Mouse (Mus musculus) neural tube, embryonic 14.5 days (tissue): Measurements from ENCODE around the gene Htatip2. TPM values are rescaled to one million over a fixed set of nuclear protein-coding genes. Genes with fewer than 3 reads are reported as not detected.

Source experiments
- ATAC-seq: fragments of 200-750 bp; cut with Nextera tagmentation; 2 replicates; pipeline ENCODE4 v1.8.0; 2017; ENCODE audit warnings: low read depth, mild to moderate bottlenecking, moderate TSS enrichment, moderate library complexity
- H3K27ac ChIP-seq: fragments of 300-500 bp; sonication (generic); 2 replicates; pipeline ENCODE4 v1.5.1; 2014; ENCODE audit warnings: low read depth, mild to moderate bottlenecking, control low read depth, low read length, moderate library complexity, mixed read lengths
- H3K27me3 ChIP-seq: fragments of 300-500 bp; sonication (generic); 2 replicates; pipeline ENCODE4 v1.6.1; 2014; ENCODE audit warnings: low read length; ENCODE audit not compliant: control insufficient read depth, insufficient read depth
- H3K36me3 ChIP-seq: fragments of 300-500 bp; sonication (generic); 2 replicates; pipeline ENCODE4 v1.6.1; 2014; ENCODE audit warnings: low read length, mixed read lengths; ENCODE audit not compliant: control insufficient read depth, insufficient read depth
- H3K4me1 ChIP-seq: fragments of 300-500 bp; sonication (generic); 2 replicates; pipeline ENCODE4 v1.6.1; 2014; ENCODE audit warnings: low read length; ENCODE audit not compliant: control insufficient read depth, insufficient read depth
- H3K4me2 ChIP-seq: fragments of 300-500 bp; sonication (generic); 2 replicates; pipeline ENCODE4 v1.6.1; 2014; ENCODE audit warnings: mild to moderate bottlenecking, low read depth, low read length, control low read depth
- H3K4me3 ChIP-seq: fragments of 300-500 bp; sonication (generic); 2 replicates; pipeline ENCODE4 v1.5.1; 2014; ENCODE audit warnings: low read depth, low read length, control low read depth, mixed read lengths
- H3K9ac ChIP-seq: fragments of 300-500 bp; sonication (generic); replicated peaks from 2 replicates; pipeline ENCODE4 v1.6.1; 2014; ENCODE audit warnings: low read depth, mild to moderate bottlenecking, control low read depth, low read length, mixed read lengths
- H3K9me3 ChIP-seq: fragments of 300-500 bp; sonication (generic); 2 replicates; pipeline ENCODE4 v1.6.1; 2016; ENCODE audit warnings: low read length; ENCODE audit not compliant: control insufficient read depth
- WGBS: fragments of 180-500 bp; shearing (Covaris S2); extraction: QIAGEN DNeasy Blood & Tissue Kit; methylation state at CpG from one replicate; pipeline ENCODE4 v1.1.7; 2014; 5-methylcytosine and 5-hydroxymethylcytosine counted together
- polyA plus RNA-seq: library from polyadenylated mRNA; unstranded; fragments of >200 nt; fragmentation: Nextera tagmentation; extraction: Ambion mirVana; gene quantifications from 2 replicates; pipeline ENCODE4 v1.2.1, GENCODE M21; 2014

Htatip2 gene
- polyA plus RNA-seq, 1 experiment from 2014 or later, result 2.7 TPM

- no peak for ATAC-seq
- H3K4me1 ChIP-seq, result 0 out of 2 replicates have a peak, but pooled peaks cover 4% of the 10 kb centered on the region
- H3K4me3 ChIP-seq, result no peak overlapping the region
- H3K27ac ChIP-seq, result no peak overlapping the region
- 81% methylated on average over 1 of the region's 1 CpGs for WGBS
- no peaks in the 10 kb centered on the region for H3K9me3 ChIP-seq
- no peaks in the 10 kb centered on the region for H3K27me3 ChIP-seq
- H3K4me2 ChIP-seq, result no peak overlapping the region
- H3K36me3 ChIP-seq, result no peaks in the 10 kb centered on the region
- H3K9ac ChIP-seq, result no peak overlapping the region
Observed at GRCm38 (mm10) chr7:49821370-49821769, 62.5 kb downstream of the Htatip2 start.

GRCm38 (mm10) chr7:49822028-49822427, 63.1 kb downstream of the Htatip2 start:
- Histone ChIP-seq H3K4me3 (no peak overlapping the region), H3K27me3 (no peaks in the 10 kb centered on the region), H3K4me2 (no peak overlapping the region), H3K27ac (no peak overlapping the region), H3K9ac (no peak overlapping the region), H3K36me3 (no peaks in the 10 kb centered on the region), H3K4me1 (0 out of 2 replicates have a peak, but pooled peaks cover 4% of the 10 kb centered on the region), H3K9me3 (no peaks in the 10 kb centered on the region)
- no peak for ATAC-seq
- WGBS, result 70% methylated on average over 2 of the region's 2 CpGs

Other genes with a start within 250 kb of the Htatip2 start
- gene Dbx1, start 122.3 kb upstream of the Htatip2 start, polyA plus RNA-seq, result 1.9 and 2.7 TPM in 2 replicates
- gene Prmt3, start 19.2 kb downstream of the Htatip2 start, polyA plus RNA-seq, result 53.2 and 56.3 TPM in 2 replicates
- 14.3 and 16.6 TPM in 2 replicates for gene Slc6a5, start 151.0 kb downstream of the Htatip2 start, polyA plus RNA-seq
- 40.5 and 51.3 TPM in 2 replicates for gene Nell1, start 215.7 kb downstream of the Htatip2 start, polyA plus RNA-seq